Mouse (Mus musculus) ES-E14 (cell line): Measurements from ENCODE around the gene Mcrip1.

ENCODE experiments used
- CHD2 ChIP-seq: IDR thresholded peaks from 2 replicates; pipeline ENCODE4 v1.6.1; 2014; ENCODE audit warnings: mild to moderate bottlenecking, low read depth, low read length, inconsistent platforms
- HCFC1 ChIP-seq: IDR thresholded peaks from 2 replicates; pipeline ENCODE4 v1.6.1; 2012; ENCODE audit warnings: low read length, inconsistent platforms, borderline replicate concordance; ENCODE audit not compliant: insufficient read depth
- ZNF384 ChIP-seq: IDR thresholded peaks from 2 replicates; pipeline ENCODE4 v1.6.1; 2012; ENCODE audit warnings: low read depth, low read length, inconsistent platforms

GRCm38 (mm10) chr11:120501018-120501417, 48.5 kb downstream of the Mcrip1 start:
- no peak for TF ChIP-seq CHD2
- TF ChIP-seq ZNF384: no peak
- TF ChIP-seq HCFC1: no peak
